Mouse (Mus musculus) heart, postnatal 0 days (tissue): ENCODE data around the gene Adamts15. TPM values are rescaled to one million over a fixed set of nuclear protein-coding genes. Genes with fewer than 3 reads are reported as not detected.
A peak's percentile ranks its signal among the peaks of the same experiment; 100 is the strongest.

ENCODE experiments used
- ATAC-seq: fragments of 200-750 bp; cut with Nextera tagmentation; 2 replicates; pipeline ENCODE4 v1.8.0; 2017; ENCODE audit warnings: low read depth, moderate number of reproducible peaks, moderate library complexity; ENCODE audit not compliant: insufficient read depth
- DNase-seq: peaks from one replicate; pipeline ENCODE4 v3.0.0-alpha.2; 2016; ENCODE audit warnings: low spot score
- H3K27ac ChIP-seq: fragments of 300-500 bp; sonication (generic); 2 replicates; pipeline ENCODE4 v1.5.1; 2014; ENCODE audit warnings: low read depth, mild to moderate bottlenecking
- H3K27me3 ChIP-seq: fragments of 300-500 bp; sonication (generic); 2 replicates; pipeline ENCODE4 v1.6.1; 2014; ENCODE audit warnings: low read length, mixed read lengths; ENCODE audit not compliant: control insufficient read depth, insufficient read depth
- H3K36me3 ChIP-seq: fragments of 300-500 bp; sonication (generic); replicated peaks from 2 replicates; pipeline ENCODE4 v1.6.1; 2014; ENCODE audit warnings: low read length, mixed read lengths; ENCODE audit not compliant: control insufficient read depth, insufficient read depth
- H3K4me1 ChIP-seq: fragments of 300-500 bp; sonication (generic); 2 replicates; pipeline ENCODE4 v1.6.1; 2014; ENCODE audit warnings: antibody characterized with exemption; ENCODE audit not compliant: control insufficient read depth, insufficient read depth
- H3K4me2 ChIP-seq: fragments of 300-500 bp; sonication (generic); 2 replicates; pipeline ENCODE4 v1.6.1; 2014; ENCODE audit warnings: low read depth, mild to moderate bottlenecking, low read length, moderate library complexity
- H3K4me3 ChIP-seq: fragments of 300-500 bp; sonication (generic); 2 replicates; pipeline ENCODE4 v1.5.1; 2014; ENCODE audit warnings: low read depth, low read length
- H3K9ac ChIP-seq: fragments of 300-500 bp; sonication (generic); replicated peaks from 2 replicates; pipeline ENCODE4 v1.6.1; 2014; ENCODE audit warnings: low read depth, low read length, mixed read lengths
- H3K9me3 ChIP-seq: fragments of 300-500 bp; sonication (generic); replicated peaks from 2 replicates; pipeline ENCODE4 v1.6.1; 2016; ENCODE audit warnings: low read length; ENCODE audit not compliant: control insufficient read depth
- CTCF ChIP-seq: IDR thresholded peaks from 2 replicates; pipeline ENCODE4 v1.5.1; 2016; ENCODE audit warnings: antibody characterized with exemption, control low read depth, low read depth
- EP300 ChIP-seq: IDR thresholded peaks from 2 replicates; pipeline ENCODE4 v1.6.1; 2016; ENCODE audit warnings: antibody characterized with exemption, low read depth
- WGBS: fragments of 180-500 bp; shearing (Covaris S2); extraction: QIAGEN DNeasy Blood & Tissue Kit; methylation state at CpG from one replicate; pipeline ENCODE4 v1.1.7; 2014; 5-methylcytosine and 5-hydroxymethylcytosine counted together
- polyA plus RNA-seq: library from polyadenylated mRNA; unstranded; fragments of >200 nt; fragmentation: Nextera tagmentation; extraction: Ambion mirVana; gene quantifications from 2 replicates; pipeline ENCODE4 v1.2.1, GENCODE M21; 2015
- total RNA-seq: library from RNA; depleted of rRNA; stranded (reverse); fragments of >200 nt; gene quantifications from 2 replicates; pipeline ENCODE4 v1.2.3, GENCODE M21; 2014; ENCODE audit warnings: low replicate concordance

Adamts15 gene
- total and polyA plus RNA-seq, 2 experiments from 2014 or later, result 3.1 to 8.4 TPM

DNA sequence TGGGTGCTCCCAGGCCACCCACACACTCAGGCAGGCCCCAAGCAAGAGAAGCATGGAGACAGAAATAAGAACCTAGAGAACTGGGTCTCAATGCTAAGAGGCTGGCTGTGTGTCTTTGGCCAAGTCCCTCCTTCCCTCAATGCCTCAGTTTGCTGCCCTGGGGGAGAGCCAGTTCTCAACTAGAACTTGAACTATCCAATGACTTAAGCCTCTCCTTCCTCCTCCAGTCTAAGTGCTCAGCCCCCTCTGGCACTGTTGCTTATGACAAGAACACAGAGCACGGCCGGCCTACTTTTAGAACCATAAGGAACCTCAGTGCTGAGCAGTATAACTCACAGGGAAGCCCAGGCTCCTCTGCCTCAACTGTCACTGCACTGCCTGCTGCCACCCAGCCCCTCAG lies 8.0 kb downstream of the Adamts15 start:
- peaks cover 13% of the 10 kb centered on the region for H3K4me1 ChIP-seq
- no peak overlapping the region for H3K9ac ChIP-seq
- WGBS, result 77% methylated on average over 2 of the region's 2 CpGs
- DNase-seq (no peak), ATAC-seq (0 out of 2 replicates have a peak, but pooled peaks have one; percentile 19)
- no peak overlapping the region for H3K27ac ChIP-seq
- no peak for TF ChIP-seq EP300
- TF ChIP-seq CTCF, result no peak
- H3K9me3 ChIP-seq, result no peaks in the 10 kb centered on the region
- H3K4me2 ChIP-seq, result no peak overlapping the region
- H3K4me3 ChIP-seq, result no peak overlapping the region
- H3K27me3 ChIP-seq, result no peaks in the 10 kb centered on the region
- peaks cover 3% of the 10 kb centered on the region; the same call in 1 of the 2 replicates for H3K36me3 ChIP-seq

DNA sequence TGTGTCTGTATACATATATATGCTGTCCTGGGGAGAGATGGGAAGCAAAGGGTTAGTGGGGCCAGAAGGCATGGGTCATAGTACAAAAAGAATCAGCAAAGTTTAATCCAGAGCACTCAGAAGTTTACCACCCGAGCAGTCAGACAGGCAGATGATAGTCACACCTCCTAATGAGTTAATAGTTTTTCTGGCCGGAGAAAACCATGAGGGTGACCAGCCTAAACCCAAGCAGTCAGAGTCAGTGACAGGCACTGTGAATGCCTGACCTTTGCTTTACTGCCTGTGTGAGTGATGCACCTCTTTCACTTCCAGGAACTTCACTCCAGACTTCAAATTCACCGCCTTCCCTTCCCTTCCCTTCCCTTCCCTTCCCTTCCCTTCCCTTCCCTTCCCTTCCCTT lies 8.8 kb downstream of the Adamts15 start:
- Histone ChIP-seq H3K4me2 (no peak overlapping the region), H3K36me3 (peaks cover 3% of the 10 kb centered on the region; the same call in 1 of the 2 replicates), H3K9ac (no peak overlapping the region), H3K4me3 (no peak overlapping the region), H3K9me3 (no peaks in the 10 kb centered on the region), H3K27me3 (no peaks in the 10 kb centered on the region), H3K4me1 (peaks cover 5% of the 10 kb centered on the region), H3K27ac (no peak overlapping the region)
- TF ChIP-seq EP300 (no peak), CTCF (no peak)
- DNase-seq (no peak), ATAC-seq (no peak)
- WGBS, result 81% methylated on average over 3 of the region's 3 CpGs

DNA sequence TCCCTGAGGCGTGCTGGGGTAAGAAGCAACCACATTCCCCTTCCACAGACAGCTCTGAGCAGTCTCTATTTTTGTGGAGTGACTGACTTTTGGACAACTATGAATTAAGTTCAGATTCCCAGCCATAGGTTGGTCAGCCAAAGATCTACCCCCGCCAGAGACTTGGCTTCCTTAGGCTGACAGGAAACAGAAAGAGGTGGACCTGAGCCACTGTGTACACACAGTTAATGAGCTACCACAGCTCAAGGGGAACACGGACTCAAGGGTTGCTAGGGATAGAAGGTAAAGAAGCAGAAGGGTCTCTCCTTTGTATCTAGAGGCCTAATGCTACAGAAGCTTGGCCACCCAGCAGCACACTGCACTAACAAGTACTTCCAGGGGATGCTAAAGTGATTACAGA lies 10.1 kb downstream of the Adamts15 start:
- DNase-seq (no peak), ATAC-seq (no peak)
- Histone ChIP-seq H3K4me1 (no peaks in the 10 kb centered on the region; the same call in 1 of the 2 replicates), H3K27me3 (no peaks in the 10 kb centered on the region), H3K4me2 (no peak overlapping the region), H3K4me3 (no peak overlapping the region), H3K27ac (no peak overlapping the region), H3K9ac (no peak overlapping the region), H3K36me3 (peaks cover 3% of the 10 kb centered on the region; the same call in 1 of the 2 replicates), H3K9me3 (no peaks in the 10 kb centered on the region)
- TF ChIP-seq EP300 (no peak), CTCF (no peak)
- WGBS, result 63% methylated on average over 3 of the region's 3 CpGs

DNA sequence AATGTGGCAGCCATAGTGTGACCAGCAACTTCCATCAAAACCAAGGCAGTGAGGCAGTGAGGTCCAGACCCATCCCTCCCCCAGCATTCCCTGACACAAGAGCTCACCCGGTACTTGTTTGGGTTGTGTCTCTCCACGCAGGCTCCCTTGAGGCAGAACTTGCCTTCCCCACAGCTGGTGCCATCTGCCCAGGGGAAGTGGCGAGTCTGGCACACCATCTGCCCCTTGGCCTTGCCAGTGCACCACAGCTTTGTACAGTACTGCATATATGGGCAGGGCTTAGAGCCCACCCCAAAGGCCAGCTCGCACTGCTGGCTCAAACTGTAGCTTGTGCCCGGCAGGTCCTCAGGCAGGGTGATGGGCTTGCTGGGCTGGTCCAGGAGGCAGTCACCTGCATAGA lies 11.8 kb downstream of the Adamts15 start:
- Histone ChIP-seq H3K4me3 (no peak overlapping the region), H3K9ac (no peak overlapping the region), H3K4me1 (no peaks in the 10 kb centered on the region; the same call in 1 of the 2 replicates), H3K27me3 (no peaks in the 10 kb centered on the region), H3K27ac (no peak overlapping the region), H3K9me3 (no peaks in the 10 kb centered on the region), H3K4me2 (no peak overlapping the region), H3K36me3 (peaks cover 3% of the 10 kb centered on the region; the same call in 1 of the 2 replicates)
- no peak for DNase-seq
- TF ChIP-seq CTCF, result no peak
- TF ChIP-seq EP300, result no peak
- ATAC-seq, result no peak
- WGBS, result 83% methylated on average over 5 of the region's 5 CpGs

DNA sequence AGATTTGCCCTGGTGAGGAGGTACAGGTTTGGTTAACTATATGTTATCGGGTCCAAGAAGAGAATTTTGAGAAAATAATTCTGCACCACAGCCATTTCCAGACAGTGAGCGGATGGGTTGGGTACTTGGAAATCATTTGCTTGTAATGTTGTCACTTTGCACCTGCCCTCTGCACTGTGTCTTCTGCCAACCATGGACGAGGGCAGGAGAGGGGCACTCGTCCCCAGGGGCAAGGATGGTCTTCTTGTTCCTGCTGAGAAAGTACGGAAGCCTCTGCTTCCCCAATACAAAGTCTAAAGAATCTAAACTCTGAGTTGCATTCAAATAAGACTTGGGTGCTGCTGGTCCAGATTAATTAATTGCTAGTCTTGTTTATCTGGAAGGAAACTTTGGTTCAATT lies 13.3 kb downstream of the Adamts15 start:
- H3K27me3 ChIP-seq, result no peaks in the 10 kb centered on the region
- TF ChIP-seq CTCF (no peak), EP300 (no peak)
- no peak overlapping the region for H3K27ac ChIP-seq
- H3K36me3 ChIP-seq, result peaks cover 13% of the 10 kb centered on the region
- H3K4me2 ChIP-seq, result no peak overlapping the region
- no peak for DNase-seq
- ATAC-seq, result no peak
- H3K9ac ChIP-seq, result no peak overlapping the region
- no peaks in the 10 kb centered on the region; the same call in 1 of the 2 replicates for H3K4me1 ChIP-seq
- no peak overlapping the region for H3K4me3 ChIP-seq
- no peaks in the 10 kb centered on the region for H3K9me3 ChIP-seq
- 83% methylated on average over 5 of the region's 5 CpGs for WGBS

DNA sequence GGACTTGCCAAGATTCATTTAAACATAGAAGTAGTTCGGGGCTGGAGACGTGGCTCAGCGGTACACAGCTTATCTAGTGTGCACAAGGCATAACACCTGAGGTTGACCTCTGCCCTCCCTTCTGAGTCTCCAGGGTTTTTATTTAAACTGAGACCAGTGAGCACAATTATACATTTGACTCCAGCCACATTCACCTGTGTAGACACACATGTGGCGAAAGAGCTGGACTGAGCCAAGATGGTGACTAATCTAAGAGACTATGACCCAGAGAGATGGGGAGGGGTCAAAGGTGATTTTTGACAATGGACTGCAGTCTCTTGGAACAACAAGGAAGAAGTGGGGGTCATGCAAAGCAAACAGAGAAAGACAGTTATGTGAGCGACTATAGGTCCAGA lies 14.0 kb downstream of the Adamts15 start:
- ATAC-seq (no peak), DNase-seq (no peak)
- peaks cover 18% of the 10 kb centered on the region for H3K36me3 ChIP-seq
- TF ChIP-seq EP300 (no peak), CTCF (no peak)
- no peak overlapping the region for H3K9ac ChIP-seq
- H3K4me2 ChIP-seq, result no peak overlapping the region
- H3K4me3 ChIP-seq, result no peak overlapping the region
- no peak overlapping the region for H3K27ac ChIP-seq
- no peaks in the 10 kb centered on the region for H3K27me3 ChIP-seq
- 68% methylated on average over 5 of the region's 5 CpGs for WGBS
- no peaks in the 10 kb centered on the region for H3K9me3 ChIP-seq
- no peaks in the 10 kb centered on the region; the same call in 1 of the 2 replicates for H3K4me1 ChIP-seq
